Mouse (Mus musculus): Measurements from ENCODE around the gene Ccdc171.

GRCm38 (mm10) chr4:83655396-83655795, 130.1 kb downstream of the Ccdc171 start:
- no peak for TF ChIP-seq GATA1 (IDR thresholded peaks at IDR 0.05; ENCODE audit: borderline replicate concordance, low read length)
- no peak for TF ChIP-seq FLI1 (IDR thresholded peaks at IDR 0.05; ENCODE audit: low read length)
